Mouse (Mus musculus) embryo, embryonic 9.5 days (tissue): ENCODE measurements around the gene Cacnb1.

Experiments
- DNase-seq: peaks from one replicate; pipeline ENCODE4 v3.0.0-alpha.2; 2017; ENCODE audit errors: extremely low spot score

The Cacnb1 gene

DNA sequence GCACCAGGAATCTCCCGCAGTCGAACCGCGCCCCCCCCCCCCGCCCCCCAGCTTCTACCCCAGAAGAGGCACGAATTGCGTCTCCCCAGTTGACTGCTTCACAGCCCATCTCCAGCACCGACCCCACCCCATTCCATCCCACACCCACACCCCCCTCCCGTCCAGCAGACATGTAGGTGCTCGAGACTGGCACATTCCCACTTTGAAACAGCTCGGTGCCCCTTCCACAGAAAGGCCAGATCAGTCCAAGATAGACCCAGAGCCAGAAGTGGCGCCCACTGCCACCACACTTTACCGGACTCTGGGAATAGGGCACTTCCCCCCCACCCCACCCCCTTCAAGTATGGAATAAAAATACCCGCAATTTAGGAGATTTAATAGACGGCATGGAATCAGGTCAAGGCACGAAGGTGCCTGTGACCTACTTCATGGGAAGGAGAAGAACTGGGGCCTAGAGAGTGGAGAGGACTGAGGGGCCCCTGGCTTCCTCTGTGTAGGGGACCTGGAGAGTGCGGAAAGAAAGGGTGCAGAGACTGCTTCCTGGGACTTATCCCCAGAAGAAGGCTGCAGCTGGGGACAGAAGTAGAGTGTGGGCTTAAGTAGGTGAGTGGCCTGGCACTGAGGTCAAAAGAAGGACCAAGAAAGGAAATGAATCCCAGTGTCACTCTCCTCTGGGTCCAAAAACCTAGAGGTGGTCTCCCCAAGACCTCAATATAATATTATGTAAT is 35.9 kb downstream of the Cacnb1 start:
- no peak for DNase-seq

DNA sequence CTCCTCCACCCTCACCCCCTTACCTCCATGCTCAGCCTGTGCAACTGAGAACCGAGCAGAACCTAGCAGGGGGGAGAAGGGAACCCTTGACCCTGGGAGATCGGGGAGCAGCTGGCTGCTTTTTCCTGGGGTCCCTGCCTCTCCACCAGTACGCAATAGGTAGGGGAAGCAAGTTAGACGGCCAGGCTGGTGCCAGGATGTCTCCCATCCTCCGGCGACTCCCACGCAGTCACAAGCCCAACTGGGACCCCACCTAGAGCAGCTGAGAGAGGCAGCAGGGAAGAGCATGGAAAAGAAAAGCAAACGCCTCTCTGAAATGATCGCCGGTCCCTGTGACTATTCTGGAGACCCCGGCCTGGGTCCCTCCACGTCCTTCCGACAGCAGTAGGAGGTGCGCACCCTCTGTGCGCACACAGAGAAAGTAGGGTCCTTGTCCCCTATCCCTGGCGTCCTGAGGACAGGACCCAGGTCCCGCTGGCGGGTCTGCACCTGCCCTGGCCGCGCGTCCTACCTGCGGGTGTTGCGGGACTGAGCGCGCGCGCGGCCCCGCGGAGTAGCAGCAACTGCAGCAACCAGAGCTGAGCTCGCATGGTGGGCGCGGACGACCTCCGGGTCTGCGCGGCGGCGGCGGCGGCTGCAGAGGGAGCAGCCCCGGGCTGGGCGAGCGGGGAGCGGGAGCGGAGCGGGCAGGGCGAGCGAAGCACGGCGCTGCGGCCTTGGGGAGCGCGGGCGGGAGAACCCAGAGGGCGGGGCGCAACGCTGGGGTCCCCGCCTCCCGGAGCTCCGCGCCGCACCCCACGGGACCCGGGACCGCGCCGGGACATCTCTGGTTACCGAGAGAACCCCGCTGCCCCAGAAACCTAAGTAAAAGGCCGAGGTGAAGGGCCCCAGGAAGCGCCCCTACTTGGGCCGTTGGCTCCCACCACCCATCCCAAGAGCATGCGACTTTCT is 36.8 kb downstream of the Cacnb1 start, which contains the start of gene Plxdc1:
Gene Plxdc1, minus strand, starts transcription at position 718 of the 951 bp plus-strand sequence.
- peak; percentile 23 for DNase-seq

DNA sequence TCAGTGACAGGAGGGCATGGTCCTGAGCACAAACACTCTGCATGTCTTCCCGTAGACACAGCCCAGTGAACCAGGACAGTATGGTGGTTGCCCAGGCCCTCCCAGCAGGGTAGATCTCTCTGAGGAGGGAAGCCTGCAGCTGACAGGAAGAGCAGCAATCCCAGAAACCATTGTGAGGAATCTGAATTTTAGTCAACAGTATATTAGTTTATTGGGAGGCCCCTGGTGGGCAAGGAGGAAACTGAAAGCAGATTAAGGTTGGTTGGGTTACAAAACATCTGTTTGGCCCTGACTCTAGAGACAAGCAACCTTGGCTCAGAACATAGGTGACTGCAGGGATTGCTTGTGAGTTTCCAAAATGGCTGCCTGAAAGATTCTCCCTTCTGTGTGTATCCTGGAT is 38.9 kb downstream of the Cacnb1 start:
- DNase-seq = no peak

DNA sequence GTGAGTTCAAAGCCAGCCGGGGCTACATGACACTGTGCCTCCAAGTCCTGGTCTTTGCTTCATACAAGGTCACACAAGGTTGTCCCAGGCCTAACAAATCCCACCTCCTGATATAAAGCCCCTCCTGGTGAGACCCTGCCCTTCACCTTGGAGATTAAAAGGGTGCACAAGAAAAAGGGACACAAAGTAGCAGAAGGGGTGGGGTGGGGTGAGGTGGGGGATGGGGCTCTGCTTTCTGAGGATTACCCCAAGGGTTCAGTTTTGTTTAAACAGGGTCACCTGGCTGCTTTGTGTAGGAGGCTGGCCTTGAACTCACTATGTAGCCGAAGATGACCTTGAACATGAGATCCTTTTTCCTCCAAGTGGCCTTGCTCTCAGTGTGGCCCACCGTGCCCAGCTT is 39.3 kb downstream of the Cacnb1 start:
- no peak for DNase-seq

DNA sequence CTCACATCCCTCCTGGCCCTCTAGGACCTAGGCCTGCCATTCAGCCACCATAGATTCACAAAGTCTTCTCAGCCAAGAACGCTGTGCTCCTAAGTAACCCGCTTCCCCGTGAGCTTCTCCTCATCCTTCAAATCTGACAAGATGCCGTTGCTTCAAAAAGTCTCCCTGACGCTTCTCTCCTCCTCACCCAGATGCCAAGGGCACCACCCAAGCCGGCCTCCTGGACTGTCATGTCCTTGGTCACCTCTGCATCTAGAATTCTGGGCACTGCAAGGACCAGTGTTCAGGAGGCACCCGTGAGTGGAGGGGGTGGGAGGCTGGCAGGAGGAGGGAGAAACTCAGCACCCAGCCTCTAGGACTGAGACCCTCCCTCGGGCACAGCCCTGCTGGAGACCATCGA is 40.1 kb downstream of the Cacnb1 start:
- DNase-seq = no peak

DNA sequence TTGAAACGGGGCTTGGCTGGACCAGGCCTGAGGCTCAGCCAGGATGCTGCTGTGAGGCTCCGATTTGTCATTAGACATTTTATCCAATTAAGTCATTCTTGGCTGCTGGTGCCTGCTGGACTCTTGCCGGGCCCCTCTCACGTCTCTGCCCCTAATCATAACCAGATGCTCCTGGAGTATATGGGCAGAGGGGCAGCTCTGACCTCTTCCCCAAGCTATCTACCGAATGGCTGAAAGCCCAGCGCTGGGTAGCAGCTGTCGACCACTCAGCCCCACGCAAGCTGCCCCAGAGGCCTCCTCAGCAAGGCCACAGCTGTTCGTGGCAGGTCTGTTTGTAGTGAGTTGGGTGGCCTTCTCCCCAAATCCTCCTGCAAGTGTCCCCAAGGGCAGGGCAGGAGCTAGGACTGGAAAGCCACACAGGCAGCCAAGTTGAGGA is 42.3 kb downstream of the Cacnb1 start:
- DNase-seq = peak; percentile 24

DNA sequence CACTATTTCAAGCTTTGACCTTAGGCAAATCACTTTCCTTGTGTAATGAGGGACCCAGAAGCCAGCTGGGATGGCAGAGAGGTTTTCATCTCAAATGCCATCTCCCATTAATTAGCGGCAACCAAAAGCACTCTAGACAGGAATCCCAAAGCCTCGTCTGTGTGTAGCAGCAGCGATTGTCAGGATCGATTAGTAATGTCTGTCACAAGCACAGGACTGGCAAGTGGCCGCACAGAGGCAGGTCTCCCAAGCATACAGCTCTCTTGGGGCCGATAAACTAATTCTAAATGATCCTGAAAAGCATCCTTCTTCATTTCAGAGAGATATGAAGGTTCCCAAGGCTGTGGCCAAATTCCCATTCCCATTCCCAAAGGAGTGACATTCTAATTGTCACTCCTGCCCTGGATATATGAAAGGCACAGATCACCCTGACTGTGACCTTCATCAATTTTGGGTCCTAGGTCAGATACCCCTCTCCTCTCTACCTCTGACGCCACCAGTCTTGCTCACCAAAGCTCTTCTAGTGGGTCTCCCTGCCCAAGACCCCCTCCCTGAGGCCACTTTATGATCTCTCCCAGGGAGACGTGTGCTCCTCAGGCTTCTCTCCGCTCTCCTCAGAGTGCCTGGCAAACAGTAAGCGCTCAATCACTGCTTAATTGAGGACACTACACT is 42.9 kb downstream of the Cacnb1 start:
- no peak for DNase-seq

DNA sequence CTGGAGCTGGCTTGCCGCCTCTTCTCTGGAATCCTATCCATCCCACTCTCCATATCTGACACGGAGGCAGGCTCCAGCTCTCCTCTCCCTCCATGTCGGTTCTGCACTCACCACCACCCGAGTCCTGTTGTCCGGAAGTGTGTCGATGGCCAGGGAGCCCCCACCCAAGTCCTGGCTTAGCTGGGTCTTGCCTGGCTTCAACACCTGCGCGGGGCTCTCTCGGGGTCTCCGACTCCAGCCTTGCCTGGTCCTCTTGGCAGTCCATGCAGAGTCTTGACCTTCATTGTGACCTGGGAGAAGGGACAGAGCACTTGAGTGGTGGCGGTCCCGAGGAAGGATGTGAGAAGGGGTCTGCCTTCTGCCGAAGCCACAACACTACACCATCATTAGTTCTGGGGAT is 44.4 kb downstream of the Cacnb1 start:
- DNase-seq = no peak

DNA sequence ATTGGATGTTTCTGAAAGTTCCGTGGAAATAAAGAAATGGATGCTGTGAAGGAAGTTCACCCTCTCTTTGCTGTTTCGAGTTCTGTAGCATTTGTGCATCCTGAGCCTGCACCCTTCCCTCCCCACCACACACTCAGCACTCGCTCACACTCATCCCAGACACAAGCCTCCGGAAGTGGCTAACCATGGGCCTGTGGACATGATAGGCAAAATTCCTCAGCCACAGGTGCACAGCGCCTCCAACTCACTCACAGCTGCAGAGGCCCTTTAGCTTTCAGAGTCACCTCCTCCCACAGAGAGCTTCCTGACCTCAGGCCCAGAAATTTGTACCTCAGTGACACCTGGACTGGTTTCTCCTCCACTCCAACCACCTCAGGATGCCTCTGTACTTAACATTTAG is 45.0 kb downstream of the Cacnb1 start:
- DNase-seq = no peak

DNA sequence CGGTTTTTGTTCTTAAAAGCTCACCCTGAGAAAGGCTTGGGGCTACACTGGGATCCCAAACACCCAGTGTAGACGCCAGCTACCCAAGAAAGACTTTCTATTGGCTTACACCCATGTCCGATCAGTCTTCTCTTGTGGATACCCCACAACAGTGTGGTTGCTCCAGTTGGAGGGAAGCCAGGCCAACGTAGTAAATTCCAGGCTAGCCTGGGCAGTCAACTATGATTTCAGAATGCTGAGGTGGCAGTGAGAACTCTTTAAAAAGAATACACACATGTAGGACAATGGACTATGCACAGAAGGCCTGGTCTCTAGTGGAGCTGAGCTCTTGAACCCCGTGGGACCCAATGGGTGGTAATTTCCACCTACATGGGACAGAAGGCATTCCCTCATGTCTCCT is 48.1 kb downstream of the Cacnb1 start:
- DNase-seq = no peak

DNA sequence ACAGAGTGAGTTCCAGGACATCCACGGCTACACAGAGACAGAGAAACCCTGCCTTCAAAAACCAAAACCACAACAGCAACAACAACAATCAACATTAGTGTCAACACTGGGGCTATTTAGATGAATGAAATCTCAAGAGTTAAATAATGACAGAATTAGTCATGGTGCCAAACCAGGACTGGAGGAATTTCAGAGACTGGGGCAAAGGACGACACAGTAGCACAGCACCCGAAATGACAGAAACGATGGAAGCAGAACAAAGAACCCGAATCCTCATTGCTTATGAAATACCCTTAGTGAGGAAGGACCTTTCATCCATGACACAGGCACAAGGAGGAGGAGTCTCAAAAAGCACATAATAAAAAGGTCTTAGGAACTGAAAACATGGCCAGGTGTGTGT is 48.7 kb downstream of the Cacnb1 start:
- no peak for DNase-seq

DNA sequence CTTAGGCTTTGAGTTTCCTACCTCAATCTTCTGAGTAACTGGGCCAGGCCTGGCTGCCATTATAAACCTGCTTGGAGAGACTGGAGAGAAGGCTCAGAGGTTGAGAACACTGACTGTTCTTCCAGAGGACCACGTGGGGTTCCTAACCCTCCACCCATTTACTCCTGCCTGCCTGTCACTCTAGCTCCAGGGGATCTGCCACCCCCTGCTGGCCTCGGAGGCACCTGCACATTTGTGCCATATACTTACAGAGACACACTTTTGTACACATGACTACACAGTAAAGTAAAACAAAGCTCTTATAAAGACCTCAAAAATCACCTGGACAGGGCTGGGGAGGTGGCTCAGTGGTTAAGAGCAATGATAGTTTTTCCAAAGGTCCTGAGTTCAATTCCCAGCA is 50.4 kb downstream of the Cacnb1 start:
- DNase-seq = no peak

DNA sequence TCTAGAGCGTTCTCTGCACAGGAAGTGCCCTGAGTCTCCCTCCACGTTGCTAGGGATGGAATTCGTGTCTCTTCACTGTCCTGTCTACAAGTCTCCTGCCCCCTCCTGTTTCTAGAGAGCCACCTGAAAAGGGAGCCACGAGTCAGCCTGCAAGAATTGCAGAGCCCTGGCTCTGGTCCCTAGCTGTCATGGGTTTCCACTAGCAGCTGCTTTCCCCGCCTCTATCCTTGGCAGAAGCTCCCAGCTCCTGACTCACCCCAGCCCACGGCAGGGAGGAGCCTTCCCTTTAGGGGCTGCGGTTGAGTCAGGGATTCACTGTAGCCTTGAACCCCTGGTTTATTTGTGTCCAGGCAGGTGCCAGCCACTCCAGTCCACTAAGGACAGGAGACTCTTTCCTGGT is 51.6 kb downstream of the Cacnb1 start:
- no peak for DNase-seq

DNA sequence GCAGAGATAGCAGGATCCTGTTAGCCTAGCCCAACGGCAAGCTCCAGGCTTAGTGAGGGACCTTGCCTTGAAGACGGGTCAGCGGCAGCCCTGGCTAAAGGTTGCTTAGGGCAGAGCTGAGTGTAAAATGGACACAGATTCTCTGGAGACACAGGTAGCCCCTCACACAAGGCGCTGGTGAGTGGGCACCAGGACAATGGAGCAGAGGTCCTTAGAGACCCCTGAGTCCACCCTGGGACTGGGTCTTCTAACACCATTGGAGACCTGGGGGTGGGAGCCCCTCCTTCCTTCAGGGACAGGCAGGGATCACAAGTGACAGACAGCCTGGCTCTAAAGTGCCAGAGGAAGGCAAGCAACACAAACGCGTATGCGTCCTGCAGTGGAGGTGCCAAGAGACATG is 52.1 kb downstream of the Cacnb1 start:
- DNase-seq = no peak

DNA sequence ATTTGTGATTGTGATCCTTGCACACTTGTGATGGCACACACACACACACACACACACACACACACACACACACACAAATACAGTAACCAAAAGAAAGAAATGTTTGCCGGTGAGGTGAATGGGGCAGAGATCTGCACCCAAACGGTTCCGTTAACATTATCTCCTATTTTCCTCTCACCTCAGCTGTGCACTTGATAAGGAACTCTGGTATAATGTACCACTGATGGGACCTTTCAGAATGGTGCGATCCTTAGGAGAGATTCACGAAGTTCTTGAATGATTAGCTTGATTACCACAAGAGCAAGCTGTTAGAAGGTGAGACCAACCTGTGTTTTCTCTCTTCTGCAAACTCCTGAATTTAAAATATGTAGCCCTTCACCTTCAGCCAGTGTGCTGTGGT is 54.4 kb downstream of the Cacnb1 start:
- no peak for DNase-seq

DNA sequence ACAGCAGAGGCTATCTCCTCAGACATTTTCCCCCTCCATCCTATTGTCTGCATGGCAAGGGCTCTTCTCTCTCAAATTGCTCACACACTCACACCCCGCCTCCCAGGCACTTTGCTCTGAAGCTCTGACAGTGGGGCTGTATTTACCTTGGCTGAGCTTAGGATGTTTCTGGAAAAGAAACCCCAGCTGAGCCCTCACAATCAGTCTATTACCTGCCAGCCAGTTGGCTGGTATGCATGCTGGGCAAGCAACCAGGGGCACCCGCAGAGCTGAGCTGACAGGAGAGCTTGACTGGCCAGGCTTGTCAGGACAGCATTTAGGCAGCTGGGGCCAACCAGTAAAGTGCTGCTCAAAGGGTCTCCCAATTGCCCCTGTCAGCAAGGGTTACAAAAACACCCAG is 55.7 kb downstream of the Cacnb1 start:
- DNase-seq = no peak

DNA sequence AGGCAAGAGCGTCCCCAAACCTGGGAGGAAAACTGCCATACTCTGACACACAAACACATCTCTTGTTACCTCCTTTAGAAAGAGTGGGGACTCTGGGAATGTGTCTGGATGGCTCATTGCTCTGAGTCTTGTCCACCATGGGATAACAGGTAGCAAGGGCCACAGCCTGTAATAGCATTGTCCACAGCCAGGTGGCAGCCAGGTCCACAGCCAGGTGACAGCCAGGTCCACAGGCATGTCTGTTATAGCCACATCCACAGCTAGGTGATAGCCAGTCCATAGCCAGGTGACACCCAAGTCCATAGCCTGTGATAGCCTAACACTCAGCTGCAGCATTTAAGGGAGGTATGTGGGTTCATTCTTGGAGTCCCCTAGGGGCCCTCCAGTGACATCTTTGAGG is 61.9 kb downstream of the Cacnb1 start:
- DNase-seq = no peak

DNA sequence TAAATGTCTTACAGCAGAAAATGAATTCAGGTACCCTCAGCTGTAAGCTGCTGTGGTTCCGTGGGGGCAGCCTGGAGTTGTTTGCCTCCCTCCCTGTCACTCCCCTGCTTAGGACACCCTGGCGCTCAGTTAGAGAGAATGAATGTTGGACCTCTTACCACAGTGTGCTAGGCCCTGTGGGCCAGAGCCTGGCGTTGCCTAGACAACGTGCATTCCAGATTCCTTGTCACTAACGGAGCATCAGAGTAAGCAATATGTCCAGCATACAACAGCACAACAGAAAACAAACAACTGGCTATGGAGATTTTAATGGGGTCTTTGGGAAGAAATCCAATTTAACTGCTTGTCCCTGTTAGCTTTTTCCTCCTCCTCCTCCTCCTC is 63.5 kb downstream of the Cacnb1 start:
- no peak for DNase-seq

DNA sequence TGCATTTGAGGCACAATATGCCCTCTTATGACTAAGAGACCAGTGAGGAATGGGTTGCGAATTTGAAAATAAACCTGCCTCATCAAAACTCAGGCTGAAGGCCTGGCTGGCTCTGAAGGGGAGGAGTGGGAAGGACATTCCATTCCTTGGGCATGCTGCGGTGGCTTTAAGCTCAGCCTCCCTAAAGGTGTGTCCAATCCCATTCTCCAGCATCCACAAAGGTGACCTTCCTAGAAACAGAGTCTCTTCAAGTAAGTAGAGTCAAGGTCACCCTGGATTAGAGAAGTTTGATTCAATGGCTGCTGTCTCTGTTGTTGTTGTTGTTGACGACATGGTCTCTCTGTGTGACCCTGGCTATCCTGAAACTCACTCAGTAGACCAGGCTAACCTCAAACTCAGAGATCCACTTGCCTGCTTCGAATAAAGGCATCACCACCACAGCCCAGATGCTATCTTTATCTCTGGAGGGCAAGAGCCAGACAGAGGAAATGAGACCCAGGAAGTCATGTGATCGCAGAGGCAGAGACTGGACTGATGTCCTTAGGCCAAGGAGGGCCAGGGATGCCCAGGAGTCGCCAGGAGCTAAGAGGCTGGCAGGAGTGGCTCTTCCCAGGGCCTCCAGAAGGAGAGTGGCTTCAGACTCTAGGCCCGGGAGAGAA is 64.1 kb downstream of the Cacnb1 start:
- DNase-seq = no peak

DNA sequence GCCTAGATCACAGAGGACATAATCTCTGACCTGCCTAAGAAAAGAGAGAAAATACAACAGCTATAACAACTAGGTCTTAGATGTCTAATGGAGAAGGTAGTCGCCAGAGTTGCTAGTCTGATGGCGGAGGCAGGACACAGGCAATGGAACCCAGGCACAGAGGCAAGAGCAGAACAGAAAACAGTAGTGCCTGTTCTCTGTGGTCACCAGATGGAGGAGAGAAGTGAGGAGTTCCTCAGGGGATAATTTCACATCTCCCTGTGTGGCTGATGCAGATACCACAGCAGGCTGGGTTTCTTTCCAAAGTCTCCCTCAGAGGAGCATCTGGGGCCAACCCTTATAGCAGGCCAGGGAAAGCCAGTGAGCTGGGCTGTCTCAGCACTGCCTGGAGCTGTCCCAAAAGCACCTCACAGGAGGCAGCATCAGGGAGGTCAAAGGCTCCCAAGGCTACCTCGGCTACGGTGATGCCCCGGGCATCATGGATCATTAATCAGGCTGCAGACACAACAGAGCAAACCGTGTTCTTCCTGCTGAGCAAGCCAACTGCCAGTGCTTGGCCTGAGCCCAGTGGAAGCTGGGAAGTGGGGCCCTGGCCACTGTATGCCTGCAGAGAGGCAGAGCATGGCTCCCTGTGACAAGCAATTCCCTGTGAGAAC is 65.8 kb downstream of the Cacnb1 start:
- DNase-seq = no peak

DNA sequence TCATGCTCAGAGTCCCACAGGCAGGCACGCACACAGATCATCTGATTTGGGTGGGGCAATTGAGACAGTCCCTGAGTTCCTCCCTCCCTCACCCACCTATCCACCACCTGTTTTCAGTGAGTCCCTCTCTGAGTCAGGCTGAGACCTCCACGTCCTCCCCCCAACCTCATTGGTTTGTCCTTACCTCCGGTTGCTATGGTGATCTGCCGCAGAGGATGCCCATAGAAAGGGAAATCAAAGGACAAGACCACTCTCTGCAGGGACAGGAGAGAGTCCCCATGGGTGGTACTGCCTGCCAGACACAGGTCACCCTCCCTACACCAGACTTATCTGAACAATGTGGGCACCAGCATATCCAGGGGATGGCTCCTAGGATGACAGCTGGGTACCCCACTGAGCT is 66.9 kb downstream of the Cacnb1 start:
- no peak for DNase-seq
